Mouse (Mus musculus): Measurements from ENCODE around the gene Fam205a2. TPM values are rescaled to one million over a fixed set of nuclear protein-coding genes. Genes with fewer than 3 reads are reported as not detected.
"Not testable (repeated sequence)": the region's sequence is repeated elsewhere in the genome, so short reads cannot be mapped to it uniquely, and the experiment has no call there.

Gene Fam205a2
- total RNA-seq (2014; fragmentation: Nextera tagmentation) = not detected in 2 replicates
- total RNA-seq (2017) = not detected in 2 replicates
- not detected in 2 replicates for polyA plus RNA-seq (2012)

GRCm38 (mm10) chr4:42528075-42528474, at the start of gene Fam205a2:
TSS of gene Fam205a2 (minus strand) at chr4:42528175.
- H3K36me3 ChIP-seq (replicated peaks); DNase-seq (ENCODE audit: low spot score); ATAC-seq (ENCODE audit: extremely low read depth, insufficient number of reproducible peaks, low FRiP score, poor library complexity, severe bottlenecking); H3K4me1 ChIP-seq (ENCODE audit: insufficient read depth, low read depth, low read length); H3K4me3 ChIP-seq (ENCODE audit: low read depth, low read length); H3K27me3 ChIP-seq (ENCODE audit: insufficient read depth, low read length); H3K9me3 ChIP-seq (replicated peaks): not testable (repeated sequence)

Other genes with a start within 250 kb of the Fam205a2 start
- not detected in 2 replicates for gene Gm21953, start 233.9 kb downstream of the Fam205a2 start, total RNA-seq (2014; fragmentation: Nextera tagmentation)
- gene Gm21953, start 233.9 kb downstream of the Fam205a2 start, total RNA-seq (2017) = not detected in 2 replicates
- gene Gm21953, start 233.9 kb downstream of the Fam205a2 start, polyA plus RNA-seq (2012) = not detected in 2 replicates
- gene Fam205a3, start 209.8 kb downstream of the Fam205a2 start, total RNA-seq (2014; fragmentation: Nextera tagmentation) = not detected in 2 replicates
- gene Fam205a3, start 209.8 kb downstream of the Fam205a2 start, total RNA-seq (2017) = not detected in 2 replicates
- not detected in 2 replicates for gene Fam205a3, start 209.8 kb downstream of the Fam205a2 start, polyA plus RNA-seq (2012)
- gene Gm21586, start 88.8 kb downstream of the Fam205a2 start, total RNA-seq (2014; fragmentation: Nextera tagmentation) = not detected in 2 replicates
- not detected in 2 replicates for gene Gm21586, start 88.8 kb downstream of the Fam205a2 start, total RNA-seq (2017)
- gene Gm21586, start 88.8 kb downstream of the Fam205a2 start, polyA plus RNA-seq (2012) = not detected in 2 replicates
- not detected in 2 replicates for gene Gm2163, start 61.4 kb downstream of the Fam205a2 start, total RNA-seq (2014; fragmentation: Nextera tagmentation)
- gene Gm2163, start 61.4 kb downstream of the Fam205a2 start, total RNA-seq (2017) = not detected in 2 replicates
- not detected in 2 replicates for gene Gm2163, start 61.4 kb downstream of the Fam205a2 start, polyA plus RNA-seq (2012)
- gene Gm10591, start 84.0 kb upstream of the Fam205a2 start, total RNA-seq (2014; fragmentation: Nextera tagmentation) = not detected in 2 replicates
- not detected in 2 replicates for gene Gm10591, start 84.0 kb upstream of the Fam205a2 start, total RNA-seq (2017)
- gene Gm10591, start 84.0 kb upstream of the Fam205a2 start, polyA plus RNA-seq (2012) = not detected in 2 replicates
- gene Gm2564, start 101.5 kb upstream of the Fam205a2 start, total RNA-seq (2014; fragmentation: Nextera tagmentation) = not detected in 2 replicates
- not detected in 2 replicates for gene Gm2564, start 101.5 kb upstream of the Fam205a2 start, total RNA-seq (2017)
- gene Gm2564, start 101.5 kb upstream of the Fam205a2 start, polyA plus RNA-seq (2012) = not detected in 2 replicates
- not detected in 2 replicates for gene Ccl27b, start 127.1 kb upstream of the Fam205a2 start, total RNA-seq (2014; fragmentation: Nextera tagmentation)
- gene Ccl27b, start 127.1 kb upstream of the Fam205a2 start, total RNA-seq (2017) = not detected in 2 replicates
- gene Ccl27b, start 127.1 kb upstream of the Fam205a2 start, polyA plus RNA-seq (2012) = not detected in 2 replicates
- gene Il11ra2, start 133.7 kb upstream of the Fam205a2 start, total RNA-seq (2014; fragmentation: Nextera tagmentation) = not detected in 2 replicates
- not detected in 2 replicates for gene Il11ra2, start 133.7 kb upstream of the Fam205a2 start, total RNA-seq (2017)
- gene Il11ra2, start 133.7 kb upstream of the Fam205a2 start, polyA plus RNA-seq (2012) = not detected in 2 replicates
- gene 4930578G10Rik, start 207.4 kb upstream of the Fam205a2 start, total RNA-seq (2014; fragmentation: Nextera tagmentation) = not detected in 2 replicates
- 0.22 TPM in 1 of 2 replicates, not detected in the other for gene 4930578G10Rik, start 207.4 kb upstream of the Fam205a2 start, total RNA-seq (2017)
- gene 4930578G10Rik, start 207.4 kb upstream of the Fam205a2 start, polyA plus RNA-seq (2012) = not detected in 2 replicates
- gene Ccl19, start 228.4 kb upstream of the Fam205a2 start, total RNA-seq (2014; fragmentation: Nextera tagmentation) = not detected in 2 replicates
- not detected in 2 replicates for gene Ccl19, start 228.4 kb upstream of the Fam205a2 start, total RNA-seq (2017)
- not detected in 2 replicates for gene Ccl19, start 228.4 kb upstream of the Fam205a2 start, polyA plus RNA-seq (2012)
- gene Ccl21a, start 245.8 kb upstream of the Fam205a2 start, total RNA-seq (2014; fragmentation: Nextera tagmentation) = not detected in 2 replicates
- gene Ccl21a, start 245.8 kb upstream of the Fam205a2 start, total RNA-seq (2017) = not detected in 2 replicates
- not detected in 2 replicates for gene Ccl21a, start 245.8 kb upstream of the Fam205a2 start, polyA plus RNA-seq (2012)

Data from G1E (cell line).